Mouse (Mus musculus) lung, adult 2 months (tissue): ENCODE data around the gene Trim56.

Experiments
- CTCF ChIP-seq: fragments of 200-500 bp; IDR thresholded peaks from 2 replicates; pipeline ENCODE4 v1.5.1; 2011; ENCODE audit warnings: mild to moderate bottlenecking, low read length, control low read depth; ENCODE audit not compliant: insufficient read depth
- POLR2A ChIP-seq: fragments of 200-500 bp; IDR thresholded peaks from 2 replicates; pipeline ENCODE4 v1.6.1; 2011; ENCODE audit warnings: low read depth, mild to moderate bottlenecking, control low read depth, low read length, borderline replicate concordance; ENCODE audit errors: extremely low read depth

- TF ChIP-seq POLR2A (no peak), CTCF (no peak)
Measured at GRCm38 (mm10) chr5:137103969-137104368, 12.0 kb downstream of the Trim56 start.
